Mouse (Mus musculus): Measurements from ENCODE around the gene Lpcat4. TPM values are rescaled to one million over a fixed set of nuclear protein-coding genes. Genes with fewer than 3 reads are reported as not detected.
A peak's percentile ranks its signal among the peaks of the same experiment; 100 is the strongest.

Lpcat4 gene
- polyA plus RNA-seq, 1 experiment from 2014 or later: 19.3 TPM

GRCm38 (mm10) chr2:112241787-112242186, 2.5 kb downstream of the Lpcat4 start:
- no peak overlapping the region for H3K9ac ChIP-seq
- H3K4me1 ChIP-seq (ENCODE audit: insufficient read depth): no peaks in the 10 kb centered on the region
- 68% methylated on average over 14 of the region's 14 CpGs for WGBS
- no peak overlapping the region for H3K4me2 ChIP-seq
- 0 out of 2 replicates have a peak, but pooled peaks cover 3% of the 10 kb centered on the region for H3K36me3 ChIP-seq (ENCODE audit: insufficient read depth)
- no peak for TF ChIP-seq CTCF (IDR thresholded peaks at IDR 0.05; ENCODE audit: low read depth)
- ATAC-seq (ENCODE audit: insufficient read depth): no peak
- no peaks in the 10 kb centered on the region for H3K9me3 ChIP-seq (ENCODE audit: low read depth, low read length)
- no peak overlapping the region for H3K27ac ChIP-seq (ENCODE audit: low read depth)
- H3K27me3 ChIP-seq (ENCODE audit: insufficient read depth, low read length): no peaks in the 10 kb centered on the region
- DNase-seq: no peak
- no peak overlapping the region for H3K4me3 ChIP-seq (ENCODE audit: low read depth, low read length)

GRCm38 (mm10) chr2:112245307-112245706, 6.0 kb downstream of the Lpcat4 start:
- no peak overlapping the region for H3K27ac ChIP-seq (ENCODE audit: low read depth)
- no peak overlapping the region for H3K9ac ChIP-seq
- no peaks in the 10 kb centered on the region for H3K27me3 ChIP-seq (ENCODE audit: insufficient read depth, low read length)
- H3K36me3 ChIP-seq (ENCODE audit: insufficient read depth): 0 out of 2 replicates have a peak, but pooled peaks cover 7% of the 10 kb centered on the region
- ATAC-seq (ENCODE audit: insufficient read depth) (peak; percentile 46), DNase-seq (peak; percentile 65)
- no peaks in the 10 kb centered on the region for H3K9me3 ChIP-seq (ENCODE audit: low read depth, low read length)
- no peak overlapping the region for H3K4me3 ChIP-seq (ENCODE audit: low read depth, low read length)
- no peak overlapping the region for H3K4me2 ChIP-seq
- no peak for TF ChIP-seq CTCF (IDR thresholded peaks at IDR 0.05; ENCODE audit: low read depth)
- H3K4me1 ChIP-seq (ENCODE audit: insufficient read depth): no peaks in the 10 kb centered on the region
- 68% methylated on average over 5 of the region's 5 CpGs for WGBS

- Histone ChIP-seq H3K36me3 (ENCODE audit: insufficient read depth) (0 out of 2 replicates have a peak, but pooled peaks cover 7% of the 10 kb centered on the region), H3K27me3 (ENCODE audit: insufficient read depth, low read length) (no peaks in the 10 kb centered on the region), H3K27ac (ENCODE audit: low read depth) (no peak overlapping the region), H3K9ac (no peak overlapping the region), H3K4me3 (ENCODE audit: low read depth, low read length) (no peak overlapping the region), H3K4me1 (ENCODE audit: insufficient read depth) (no peaks in the 10 kb centered on the region), H3K9me3 (ENCODE audit: low read depth, low read length) (no peaks in the 10 kb centered on the region), H3K4me2 (no peak overlapping the region)
- peak; percentile 42; the same call in 1 of the 2 replicates for ATAC-seq (ENCODE audit: insufficient read depth)
- DNase-seq: no peak
- 65% methylated on average over 6 of the region's 6 CpGs for WGBS
- no peak for TF ChIP-seq CTCF (IDR thresholded peaks at IDR 0.05; ENCODE audit: low read depth)
These were observed 6.9 kb downstream of the Lpcat4 start for GRCm38 (mm10) chr2:112246193-112246592.

GRCm38 (mm10) chr2:112247323-112247722, 8.1 kb downstream of the Lpcat4 start:
- 68% methylated on average over 10 of the region's 10 CpGs for WGBS
- Histone ChIP-seq H3K27ac (ENCODE audit: low read depth) (no peak overlapping the region), H3K36me3 (ENCODE audit: insufficient read depth) (0 out of 2 replicates have a peak, but pooled peaks cover 7% of the 10 kb centered on the region), H3K9ac (no peak overlapping the region), H3K9me3 (ENCODE audit: low read depth, low read length) (no peaks in the 10 kb centered on the region), H3K27me3 (ENCODE audit: insufficient read depth, low read length) (no peaks in the 10 kb centered on the region), H3K4me3 (ENCODE audit: low read depth, low read length) (no peak overlapping the region), H3K4me2 (no peak overlapping the region), H3K4me1 (ENCODE audit: insufficient read depth) (no peaks in the 10 kb centered on the region)
- ATAC-seq (ENCODE audit: insufficient read depth) (no peak), DNase-seq (no peak)
- no peak for TF ChIP-seq CTCF (IDR thresholded peaks at IDR 0.05; ENCODE audit: low read depth)

GRCm38 (mm10) chr2:112249780-112250453, 10.6 kb downstream of the Lpcat4 start:
- H3K36me3 ChIP-seq (ENCODE audit: insufficient read depth): 0 out of 2 replicates have a peak, but pooled peaks cover 7% of the 10 kb centered on the region
- DNase-seq (no peak), ATAC-seq (ENCODE audit: insufficient read depth) (no peak)

GRCm38 (mm10) chr2:112254675-112255515, 15.6 kb downstream of the Lpcat4 start:
- Histone ChIP-seq H3K27me3 (ENCODE audit: insufficient read depth, low read length) (no peaks in the 10 kb centered on the region), H3K36me3 (ENCODE audit: insufficient read depth) (no peaks in the 10 kb centered on the region), H3K27ac (ENCODE audit: low read depth) (no peak overlapping the region), H3K9me3 (ENCODE audit: low read depth, low read length) (no peaks in the 10 kb centered on the region), H3K4me3 (ENCODE audit: low read depth, low read length) (no peak overlapping the region), H3K4me2 (no peak overlapping the region), H3K4me1 (ENCODE audit: insufficient read depth) (no peaks in the 10 kb centered on the region), H3K9ac (no peak overlapping the region)
- no peak for DNase-seq
- ATAC-seq (ENCODE audit: insufficient read depth): no peak
- TF ChIP-seq CTCF (IDR thresholded peaks at IDR 0.05; ENCODE audit: low read depth): no peak
- 54% methylated on average over 7 of the region's 7 CpGs for WGBS

More at GRCm38 (mm10) chr2:112249780-112250453, 10.6 kb downstream of the Lpcat4 start:
- WGBS: 85% methylated on average over 10 of the region's 10 CpGs
- Histone ChIP-seq H3K4me3 (ENCODE audit: low read depth, low read length) (no peak overlapping the region), H3K9me3 (ENCODE audit: low read depth, low read length) (no peaks in the 10 kb centered on the region), H3K4me2 (no peak overlapping the region), H3K4me1 (ENCODE audit: insufficient read depth) (no peaks in the 10 kb centered on the region), H3K27ac (ENCODE audit: low read depth) (no peak overlapping the region), H3K9ac (no peak overlapping the region), H3K27me3 (ENCODE audit: insufficient read depth, low read length) (no peaks in the 10 kb centered on the region)
- TF ChIP-seq CTCF (IDR thresholded peaks at IDR 0.05; ENCODE audit: low read depth): no peak

All from lung, embryonic 14.5 days (tissue).